Mouse (Mus musculus): Measurements from ENCODE around the gene Tubb5. TPM values are rescaled to one million over a fixed set of nuclear protein-coding genes. Genes with fewer than 3 reads are reported as not detected.

Tubb5 gene
- 100 to 1,000 TPM; 163 to 175 TPM for total RNA-seq (2023)

GRCm38 (mm10) chr17:35838122-35838544, at the start of gene Tubb5:
Tubb5 (minus strand) TSS chr17:35838306.

DNA sequence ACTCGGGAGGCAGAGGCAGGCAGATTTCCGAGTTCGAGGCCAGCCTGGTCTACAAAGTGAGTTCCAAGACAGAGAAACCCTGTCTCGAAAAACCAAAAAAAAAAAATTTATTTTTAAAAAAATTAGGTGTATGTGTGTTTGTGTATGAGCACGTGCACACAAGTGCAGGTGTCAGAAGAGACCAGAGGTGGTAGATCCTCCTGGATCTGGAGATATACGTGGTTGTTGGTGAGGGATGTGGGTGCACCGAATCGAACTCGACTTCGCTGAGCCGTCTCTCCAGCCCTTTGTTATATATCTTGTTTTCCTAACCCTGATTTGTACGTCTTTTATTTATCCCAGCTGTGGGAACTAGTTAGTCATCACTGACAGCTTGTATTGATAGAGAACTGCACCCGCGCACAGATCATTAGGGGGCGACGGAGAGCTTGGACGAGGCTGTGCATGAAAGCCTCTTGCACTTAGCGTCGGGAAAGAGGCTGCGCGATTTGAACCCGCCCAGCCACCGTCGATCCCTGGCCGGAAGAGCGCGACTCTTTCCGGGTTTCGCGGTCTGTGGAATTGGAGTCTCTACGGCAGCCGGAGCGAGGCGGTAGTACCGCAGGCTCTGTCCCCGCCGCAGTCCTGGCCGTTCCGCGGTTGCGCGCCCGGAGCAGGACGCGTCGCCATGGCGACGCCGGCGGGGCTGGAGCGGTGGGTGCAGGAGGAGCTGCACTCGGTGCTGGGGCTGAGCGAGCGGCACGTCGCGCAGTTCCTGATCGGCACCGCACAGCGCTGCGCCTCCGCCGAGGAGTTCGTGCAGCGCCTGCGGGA, 41.3 kb upstream of the Tubb5 start, which contains the start of gene Dhx16:
Gene Dhx16, plus strand, starts transcription at position 575 of the 813 bp plus-strand sequence.

DNA sequence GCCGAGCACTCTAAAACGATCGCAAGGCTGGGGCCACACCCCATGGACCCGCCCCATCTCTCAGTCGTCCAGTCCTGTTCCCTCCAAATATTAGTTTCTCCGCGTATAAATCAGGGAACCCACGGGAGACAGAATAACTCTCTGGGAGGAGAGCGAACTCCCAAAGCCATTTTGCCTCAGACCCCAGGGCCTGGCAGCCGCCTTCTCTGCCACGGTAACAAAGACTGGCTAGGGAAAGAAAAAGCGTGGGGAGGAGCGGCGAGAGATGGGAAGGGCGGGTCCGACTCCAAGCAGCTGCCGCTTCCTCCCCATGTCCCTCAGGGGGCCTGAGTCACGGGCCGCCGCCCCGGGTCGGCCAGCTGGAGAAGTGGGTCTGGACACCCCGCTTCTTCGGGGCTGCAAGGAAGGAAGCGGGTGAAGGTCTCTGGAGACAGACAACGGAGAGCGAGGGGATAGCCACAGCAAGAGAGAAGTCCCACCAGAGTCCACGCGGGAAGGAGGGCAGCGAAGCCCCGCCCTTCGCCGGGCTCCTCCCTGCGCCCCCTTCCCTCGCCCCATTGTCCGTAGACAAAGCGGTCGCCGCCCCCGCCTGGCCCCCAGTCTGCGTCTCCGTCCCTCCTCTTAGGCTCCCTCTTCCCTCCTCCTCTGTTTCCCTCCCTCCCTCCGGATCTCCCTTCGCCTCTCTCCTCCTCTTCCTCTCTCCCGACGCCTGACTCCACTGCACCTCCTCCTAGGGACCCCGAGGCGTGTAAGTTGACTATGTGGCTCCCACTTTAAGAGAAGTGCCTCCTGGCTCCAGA, 27.6 kb upstream of the Tubb5 start, which contains the start of gene Ppp1r18:
Gene Ppp1r18, plus strand, starts transcription at position 113 of the 800 bp plus-strand sequence.

DNA sequence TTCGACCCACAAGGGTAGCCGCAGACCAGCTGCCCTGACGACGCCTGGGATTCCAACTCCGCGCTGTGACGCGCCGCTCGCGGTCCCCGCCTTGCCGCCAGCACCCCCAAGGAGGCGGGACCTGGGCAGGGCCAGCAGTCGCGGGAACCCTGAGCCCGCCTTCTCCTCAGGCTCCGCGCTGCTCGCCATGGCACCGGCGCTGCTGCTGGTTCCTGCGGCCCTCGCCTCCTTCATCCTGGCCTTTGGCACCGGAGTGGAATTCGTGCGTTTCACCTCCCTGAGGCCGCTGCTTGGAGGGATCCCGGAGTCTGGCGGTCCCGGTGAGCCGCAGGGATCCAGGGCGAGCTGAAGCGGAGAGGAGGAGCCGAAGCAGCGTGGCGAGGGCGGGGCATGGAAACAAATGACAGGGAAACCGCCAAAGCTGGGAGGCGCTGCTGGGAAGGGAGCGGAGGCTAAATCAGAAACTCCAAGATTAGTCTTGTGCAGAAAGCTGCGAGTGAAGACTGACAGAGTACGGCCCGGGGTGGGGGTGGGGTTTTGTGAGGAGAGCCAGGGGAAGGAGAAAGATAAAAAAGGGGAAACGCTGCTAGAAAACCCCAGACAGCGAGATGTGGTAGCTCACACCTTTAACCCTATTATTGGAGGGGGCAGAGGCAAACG, 23.2 kb upstream of the Tubb5 start, which contains the start of gene Nrm:
Gene Nrm, plus strand, starts transcription at position 121 of the 660 bp plus-strand sequence.

GRCm38 (mm10) chr17:35841076-35841950, 3.2 kb upstream of the Tubb5 start, which contains the start of gene Mdc1:
Mdc1 (plus strand) TSS chr17:35841515.

DNA sequence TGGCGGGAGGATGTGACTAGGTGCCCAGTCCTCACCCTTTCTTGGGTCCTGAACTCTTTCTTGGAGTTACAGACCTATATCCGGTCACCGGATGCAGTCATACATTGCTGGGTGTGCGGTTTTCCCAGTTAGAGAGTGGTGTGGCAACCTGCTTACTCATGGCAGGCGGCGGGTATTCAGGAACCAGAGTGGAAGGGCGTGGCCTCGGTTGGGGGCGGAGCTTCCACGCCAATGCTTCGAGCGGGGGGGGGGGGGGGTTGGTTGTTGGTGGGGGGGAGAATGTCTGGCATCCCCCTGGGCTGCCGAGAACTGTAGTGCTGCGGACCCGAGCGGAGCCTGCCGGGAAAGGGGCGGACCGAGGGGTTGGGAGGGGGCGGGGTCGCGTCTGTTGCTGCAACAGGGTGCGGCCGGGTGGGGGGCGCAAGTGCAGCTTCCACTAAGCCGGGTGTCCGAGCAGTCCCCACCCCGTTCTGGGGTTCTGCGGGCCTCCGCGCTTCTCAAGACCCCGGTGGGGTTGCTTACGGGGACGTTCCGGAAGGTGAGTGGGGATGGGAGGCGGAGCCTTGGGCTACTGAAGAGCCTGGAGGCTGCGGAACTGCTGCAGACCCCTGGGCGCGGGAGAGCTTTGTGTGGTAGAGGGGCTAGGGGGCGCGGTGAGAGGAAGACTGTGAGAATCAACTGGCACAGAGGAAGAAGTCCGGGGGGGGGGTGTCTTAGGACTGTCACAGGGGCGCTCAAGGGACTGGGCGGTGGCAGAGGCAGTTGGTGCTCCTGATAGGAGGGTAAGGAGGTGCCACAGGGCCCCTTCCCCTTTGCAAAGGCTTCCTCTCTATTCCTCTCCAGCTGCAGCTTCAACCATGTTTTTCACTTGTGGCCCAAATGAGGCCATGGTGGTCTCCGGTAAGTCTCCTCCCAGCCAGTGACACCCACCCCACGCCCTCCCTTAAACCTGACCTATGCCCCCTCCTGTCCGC, 14.9 kb downstream of the Tubb5 start, which contains the start of gene Flot1:
Gene Flot1, plus strand, starts transcription at position 267 of the 974 bp plus-strand sequence.

DNA sequence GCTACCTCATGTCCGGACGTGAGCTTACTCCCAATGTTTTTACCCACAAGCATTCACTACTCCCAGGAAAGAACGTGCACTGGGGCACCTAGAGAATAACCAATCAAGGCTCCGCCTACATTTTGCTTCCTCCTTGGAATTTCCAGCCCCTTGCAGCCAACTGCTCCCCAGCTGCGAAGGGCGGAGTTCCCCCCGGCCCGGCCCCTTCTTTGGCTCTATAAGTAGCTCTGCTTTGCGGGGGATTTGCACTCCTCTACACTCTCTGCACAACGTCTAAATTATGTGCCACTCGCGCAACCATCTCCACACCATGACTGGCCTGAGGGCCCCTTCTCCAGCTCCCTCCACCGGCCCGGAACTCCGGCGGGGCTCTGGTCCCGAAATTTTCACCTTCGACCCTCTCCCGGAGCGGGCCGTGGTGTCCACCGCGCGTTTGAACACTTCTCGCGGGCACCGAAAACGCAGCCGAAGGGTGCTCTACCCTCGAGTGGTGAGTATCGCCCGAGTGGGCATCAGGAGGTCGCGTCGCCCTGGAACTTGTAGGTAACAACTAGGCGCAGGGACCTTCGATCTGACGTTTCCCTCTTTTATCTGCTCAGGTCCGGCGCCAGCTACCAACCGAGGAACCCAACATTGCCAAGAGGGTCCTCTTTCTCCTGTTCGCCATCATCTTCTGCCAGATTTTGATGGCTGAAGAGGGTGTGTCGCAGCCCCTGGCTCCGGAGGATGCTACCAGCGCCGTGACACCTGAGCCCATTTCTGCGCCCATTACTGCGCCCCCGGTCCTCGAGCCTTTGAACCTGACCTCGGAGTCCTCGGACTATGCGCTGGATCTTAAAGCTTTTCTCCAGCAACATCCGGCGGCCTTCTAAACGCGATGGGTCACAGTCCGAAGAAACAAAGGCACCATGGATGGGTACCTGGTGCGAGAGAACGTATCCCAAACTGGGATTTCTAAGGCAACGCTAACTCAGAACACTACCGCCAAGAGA, 16.4 kb downstream of the Tubb5 start, which contains the start of gene Ier3:
Gene Ier3, plus strand, starts transcription at position 246 of the 992 bp plus-strand sequence.

Other genes starting within 250 kb of the Tubb5 start
- gene Sfta2, start 236.8 kb downstream of the Tubb5 start, total RNA-seq (2023) = not detected
- not detected for gene Gm9573, start 211.7 kb downstream of the Tubb5 start, total RNA-seq (2023)
- not detected for gene Mucl3, start 194.6 kb downstream of the Tubb5 start, total RNA-seq (2023)
- 10 to 100 TPM; 11.7 to 20.4 TPM for gene Vars2, start 170.7 kb downstream of the Tubb5 start, total RNA-seq (2023)
- gene Gtf2h4, start 164.6 kb downstream of the Tubb5 start, total RNA-seq (2023) = 10 to 100 TPM; 13.5 to 15.9 TPM
- gene Ddr1, start 133.7 kb downstream of the Tubb5 start, total RNA-seq (2023) = 1 to 10 TPM; 4.8 to 6.8 TPM
- 10 to 100 TPM; 48.1 to 53.2 TPM for gene Ier3, start 16.6 kb downstream of the Tubb5 start, total RNA-seq (2023)
- gene Flot1, start 15.1 kb downstream of the Tubb5 start, total RNA-seq (2023) = 10 to 100 TPM; 49.4 to 58.8 TPM
- gene Mdc1, start 3.2 kb upstream of the Tubb5 start, total RNA-seq (2023) = 10 to 100 TPM; 37.7 to 38.5 TPM
- gene Nrm, start 23.0 kb upstream of the Tubb5 start, total RNA-seq (2023) = 10 to 100 TPM; 37.1 to 37.2 TPM
- 100 to 1,000 TPM; 219 TPM for gene Ppp1r18, start 27.3 kb upstream of the Tubb5 start, total RNA-seq (2023)
- gene Dhx16, start 41.5 kb upstream of the Tubb5 start, total RNA-seq (2023) = 10 to 100 TPM; 76.0 to 84.5 TPM
- 10 to 100 TPM; 13.3 to 21.1 TPM for gene 2310061I04Rik, start 59.1 kb upstream of the Tubb5 start, total RNA-seq (2023)
- gene Atat1, start 71.8 kb upstream of the Tubb5 start, total RNA-seq (2023) = 10 to 100 TPM; 19.6 to 29.1 TPM
- 10 to 100 TPM; 35.6 to 39.0 TPM for gene Mrps18b, start 78.1 kb upstream of the Tubb5 start, total RNA-seq (2023)
- gene Ppp1r10, start 78.1 kb upstream of the Tubb5 start, total RNA-seq (2023) = 100 to 1,000 TPM; 137 to 142 TPM
- 100 to 1,000 TPM; 141 to 162 TPM for gene Abcf1, start 131.5 kb upstream of the Tubb5 start, total RNA-seq (2023)
- 10 to 100 TPM; 63.8 to 71.6 TPM for gene Gnl1, start 141.5 kb upstream of the Tubb5 start, total RNA-seq (2023)
- gene Prr3, start 141.9 kb upstream of the Tubb5 start, total RNA-seq (2023) = 10 to 100 TPM; 83.9 to 100.0 TPM
- 10 to 100 TPM; 45.7 to 54.4 TPM for gene H2-T24, start 182.3 kb upstream of the Tubb5 start, total RNA-seq (2023)
- gene H2-T23, start 194.5 kb upstream of the Tubb5 start, total RNA-seq (2023) = 100 to 1,000 TPM; 278 to 280 TPM
- 10 to 100 TPM; 51.9 to 64.4 TPM for gene H2-T22, start 204.4 kb upstream of the Tubb5 start, total RNA-seq (2023)
- not detected for gene Gm6034, start 204.7 kb upstream of the Tubb5 start, total RNA-seq (2023)
- 10 to 100 TPM; 66.2 to 67.1 TPM for gene Gm11127, start 220.1 kb upstream of the Tubb5 start, total RNA-seq (2023)

Data from monocyte, adult 59 days (primary cell).